Mouse (Mus musculus): ENCODE data around the gene Itpr3. TPM values are rescaled to one million over a fixed set of nuclear protein-coding genes. Genes with fewer than 3 reads are reported as not detected.
A peak's percentile ranks its signal among the peaks of the same experiment; 100 is the strongest.

The Itpr3 gene
- polyA plus RNA-seq, 1 experiment from 2014 or later: 16.5 TPM

- Histone ChIP-seq H3K9ac (ENCODE audit: low read length) (no peak overlapping the region), H3K27ac (ENCODE audit: low read depth) (0 out of 2 replicates have a peak overlapping the region, but pooled peaks have one; percentile 22), H3K4me1 (replicated peaks; ENCODE audit: control insufficient read depth, insufficient read depth, low read length) (peaks cover 21% of the 10 kb centered on the region), H3K9me3 (ENCODE audit: control insufficient read depth, low read length) (no peaks in the 10 kb centered on the region), H3K36me3 (ENCODE audit: control insufficient read depth, insufficient read depth, low read length) (peaks cover 49% of the 10 kb centered on the region), H3K4me2 (ENCODE audit: low read length) (no peak overlapping the region), H3K4me3 (ENCODE audit: low read depth, low read length) (no peak overlapping the region), H3K27me3 (replicated peaks; ENCODE audit: control insufficient read depth, insufficient read depth, low read length) (no peaks in the 10 kb centered on the region)
- no peak for ATAC-seq (replicated peaks; ENCODE audit: low FRiP score, low TSS enrichment, low read depth)
- 44% methylated on average over 14 of the region's 14 CpGs for WGBS
- DNase-seq (ENCODE audit: low spot score): no peak
These were observed 64.2 kb downstream of the Itpr3 start for GRCm38 (mm10) chr17:27121266-27121665.

GRCm38 (mm10) chr17:27121781-27122180 is 64.7 kb downstream of the Itpr3 start:
- no peak overlapping the region for H3K4me2 ChIP-seq (ENCODE audit: low read length)
- H3K9me3 ChIP-seq (ENCODE audit: control insufficient read depth, low read length): no peaks in the 10 kb centered on the region
- H3K27ac ChIP-seq (ENCODE audit: low read depth): no peak overlapping the region
- DNase-seq (ENCODE audit: low spot score): no peak
- H3K36me3 ChIP-seq (ENCODE audit: control insufficient read depth, insufficient read depth, low read length): peaks cover 49% of the 10 kb centered on the region
- ATAC-seq (replicated peaks; ENCODE audit: low FRiP score, low TSS enrichment, low read depth): 0 out of 2 replicates have a peak, but pooled peaks have one; percentile 48
- 75% methylated on average over 7 of the region's 7 CpGs for WGBS
- no peak overlapping the region for H3K9ac ChIP-seq (ENCODE audit: low read length)
- no peak overlapping the region for H3K4me3 ChIP-seq (ENCODE audit: low read depth, low read length)
- H3K27me3 ChIP-seq (replicated peaks; ENCODE audit: control insufficient read depth, insufficient read depth, low read length): no peaks in the 10 kb centered on the region
- peaks cover 26% of the 10 kb centered on the region for H3K4me1 ChIP-seq (replicated peaks; ENCODE audit: control insufficient read depth, insufficient read depth, low read length)

DNA sequence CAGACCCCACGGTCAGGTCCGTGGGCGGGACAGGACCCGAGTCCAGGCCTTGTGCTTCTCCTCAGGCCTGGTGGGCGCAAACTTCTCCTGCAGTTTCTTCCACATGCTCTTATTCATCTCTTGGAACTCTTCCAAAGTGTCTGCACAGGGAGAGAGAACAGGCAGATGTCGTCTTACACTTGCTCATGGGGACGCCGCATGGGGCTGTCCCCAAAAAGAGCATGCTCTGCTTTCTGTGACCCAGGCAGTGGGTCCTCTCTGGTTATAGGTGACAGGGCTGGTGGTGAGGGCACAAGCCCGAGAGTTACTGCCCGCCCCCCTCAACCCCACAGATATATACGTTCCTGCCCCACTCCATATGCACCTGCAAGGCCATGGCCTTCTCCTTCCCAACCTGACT is 65.6 kb downstream of the Itpr3 start:
- Histone ChIP-seq H3K4me2 (ENCODE audit: low read length) (no peak overlapping the region), H3K9me3 (ENCODE audit: control insufficient read depth, low read length) (no peaks in the 10 kb centered on the region), H3K36me3 (ENCODE audit: control insufficient read depth, insufficient read depth, low read length) (peaks cover 51% of the 10 kb centered on the region), H3K9ac (ENCODE audit: low read length) (no peak overlapping the region), H3K4me3 (ENCODE audit: low read depth, low read length) (no peak overlapping the region), H3K4me1 (replicated peaks; ENCODE audit: control insufficient read depth, insufficient read depth, low read length) (peaks cover 31% of the 10 kb centered on the region), H3K27me3 (replicated peaks; ENCODE audit: control insufficient read depth, insufficient read depth, low read length) (no peaks in the 10 kb centered on the region), H3K27ac (ENCODE audit: low read depth) (no peak overlapping the region)
- DNase-seq (ENCODE audit: low spot score): no peak
- ATAC-seq (replicated peaks; ENCODE audit: low FRiP score, low TSS enrichment, low read depth): no peak
- WGBS: 64% methylated on average over 11 of the region's 11 CpGs

- DNase-seq (ENCODE audit: low spot score): no peak
- WGBS: 93% methylated on average over 2 of the region's 2 CpGs
- H3K36me3 ChIP-seq (ENCODE audit: control insufficient read depth, insufficient read depth, low read length): peaks cover 51% of the 10 kb centered on the region
- H3K9ac ChIP-seq (ENCODE audit: low read length): no peak overlapping the region
- H3K4me2 ChIP-seq (ENCODE audit: low read length): no peak overlapping the region
- no peak overlapping the region for H3K4me3 ChIP-seq (ENCODE audit: low read depth, low read length)
- H3K27ac ChIP-seq (ENCODE audit: low read depth): no peak overlapping the region
- H3K9me3 ChIP-seq (ENCODE audit: control insufficient read depth, low read length): no peaks in the 10 kb centered on the region
- ATAC-seq (replicated peaks; ENCODE audit: low FRiP score, low TSS enrichment, low read depth): no peak
- H3K4me1 ChIP-seq (replicated peaks; ENCODE audit: control insufficient read depth, insufficient read depth, low read length): peaks cover 31% of the 10 kb centered on the region
- H3K27me3 ChIP-seq (replicated peaks; ENCODE audit: control insufficient read depth, insufficient read depth, low read length): no peaks in the 10 kb centered on the region
These were observed 66.0 kb downstream of the Itpr3 start for GRCm38 (mm10) chr17:27123103-27123502.

DNA sequence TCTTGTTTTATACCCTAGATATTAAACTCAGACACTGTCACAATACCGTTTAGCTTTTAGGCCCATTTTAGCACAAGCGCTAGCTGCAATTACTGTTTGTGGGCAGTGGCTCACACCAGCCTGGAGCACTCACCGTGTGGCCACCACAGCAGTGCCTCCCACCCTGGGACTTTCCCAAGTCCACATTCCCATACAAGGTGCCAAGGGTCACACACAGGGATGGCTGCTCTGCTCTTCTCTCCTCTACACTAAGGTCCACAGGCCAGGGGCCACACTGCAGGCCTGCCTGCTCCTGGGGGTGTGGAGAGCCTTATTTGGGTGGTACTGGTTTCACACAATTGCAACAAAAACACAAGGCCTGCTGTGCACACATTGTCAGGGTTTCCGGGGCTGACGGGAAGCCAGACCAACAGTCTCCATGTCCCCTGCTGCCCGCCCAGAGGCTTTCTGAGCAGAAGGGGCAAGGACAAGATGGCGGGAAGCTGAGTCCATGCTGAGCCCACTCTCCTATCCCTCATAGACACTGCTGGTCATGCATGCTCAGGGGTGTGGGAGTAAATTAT is 66.8 kb downstream of the Itpr3 start:
- no peaks in the 10 kb centered on the region for H3K27me3 ChIP-seq (replicated peaks; ENCODE audit: control insufficient read depth, insufficient read depth, low read length)
- no peak overlapping the region for H3K27ac ChIP-seq (ENCODE audit: low read depth)
- H3K36me3 ChIP-seq (ENCODE audit: control insufficient read depth, insufficient read depth, low read length): peaks cover 51% of the 10 kb centered on the region
- peaks cover 31% of the 10 kb centered on the region for H3K4me1 ChIP-seq (replicated peaks; ENCODE audit: control insufficient read depth, insufficient read depth, low read length)
- DNase-seq (ENCODE audit: low spot score): no peak
- WGBS: 91% methylated on average over 7 of the region's 7 CpGs
- ATAC-seq (replicated peaks; ENCODE audit: low FRiP score, low TSS enrichment, low read depth): no peak
- H3K4me3 ChIP-seq (ENCODE audit: low read depth, low read length): no peak overlapping the region
- H3K9ac ChIP-seq (ENCODE audit: low read length): no peak overlapping the region
- H3K9me3 ChIP-seq (ENCODE audit: control insufficient read depth, low read length): no peaks in the 10 kb centered on the region
- no peak overlapping the region for H3K4me2 ChIP-seq (ENCODE audit: low read length)

GRCm38 (mm10) chr17:27125185-27125584 is 68.1 kb downstream of the Itpr3 start:
- Histone ChIP-seq H3K9ac (ENCODE audit: low read length) (no peak overlapping the region), H3K36me3 (ENCODE audit: control insufficient read depth, insufficient read depth, low read length) (peaks cover 47% of the 10 kb centered on the region), H3K4me2 (ENCODE audit: low read length) (no peak overlapping the region), H3K27me3 (replicated peaks; ENCODE audit: control insufficient read depth, insufficient read depth, low read length) (no peaks in the 10 kb centered on the region), H3K4me1 (replicated peaks; ENCODE audit: control insufficient read depth, insufficient read depth, low read length) (peaks cover 29% of the 10 kb centered on the region), H3K4me3 (ENCODE audit: low read depth, low read length) (no peak overlapping the region), H3K27ac (ENCODE audit: low read depth) (no peak overlapping the region), H3K9me3 (ENCODE audit: control insufficient read depth, low read length) (no peaks in the 10 kb centered on the region)
- DNase-seq (ENCODE audit: low spot score): peak; percentile 90
- 32% methylated on average over 12 of the region's 12 CpGs for WGBS
- peak; percentile 40; the same call in 1 of the 2 replicates for ATAC-seq (replicated peaks; ENCODE audit: low FRiP score, low TSS enrichment, low read depth)

- Histone ChIP-seq H3K36me3 (ENCODE audit: control insufficient read depth, insufficient read depth, low read length) (peaks cover 47% of the 10 kb centered on the region), H3K9me3 (ENCODE audit: control insufficient read depth, low read length) (no peaks in the 10 kb centered on the region), H3K9ac (ENCODE audit: low read length) (no peak overlapping the region), H3K27me3 (replicated peaks; ENCODE audit: control insufficient read depth, insufficient read depth, low read length) (no peaks in the 10 kb centered on the region), H3K4me1 (replicated peaks; ENCODE audit: control insufficient read depth, insufficient read depth, low read length) (peaks cover 30% of the 10 kb centered on the region), H3K4me2 (ENCODE audit: low read length) (no peak overlapping the region), H3K4me3 (ENCODE audit: low read depth, low read length) (no peak overlapping the region), H3K27ac (ENCODE audit: low read depth) (no peak overlapping the region)
- no peak for DNase-seq (ENCODE audit: low spot score)
- ATAC-seq (replicated peaks; ENCODE audit: low FRiP score, low TSS enrichment, low read depth): no peak
- WGBS: 88% methylated on average over 11 of the region's 11 CpGs
These were observed 68.6 kb downstream of the Itpr3 start for GRCm38 (mm10) chr17:27125669-27126202.

GRCm38 (mm10) chr17:27126974-27127373 is 69.9 kb downstream of the Itpr3 start:
- no peak overlapping the region for H3K27ac ChIP-seq (ENCODE audit: low read depth)
- DNase-seq (ENCODE audit: low spot score): no peak
- H3K9me3 ChIP-seq (ENCODE audit: control insufficient read depth, low read length): no peaks in the 10 kb centered on the region
- H3K4me3 ChIP-seq (ENCODE audit: low read depth, low read length): no peak overlapping the region
- no peak overlapping the region for H3K4me2 ChIP-seq (ENCODE audit: low read length)
- 71% methylated on average over 10 of the region's 10 CpGs for whole genome bisulfite sequencing
- peaks cover 41% of the 10 kb centered on the region for H3K36me3 ChIP-seq (ENCODE audit: control insufficient read depth, insufficient read depth, low read length)
- no peak for ATAC-seq (replicated peaks; ENCODE audit: low FRiP score, low TSS enrichment, low read depth)
- H3K9ac ChIP-seq (ENCODE audit: low read length): no peak overlapping the region
- peaks cover 20% of the 10 kb centered on the region for H3K4me1 ChIP-seq (replicated peaks; ENCODE audit: control insufficient read depth, insufficient read depth, low read length)
- H3K27me3 ChIP-seq (replicated peaks; ENCODE audit: control insufficient read depth, insufficient read depth, low read length): no peaks in the 10 kb centered on the region

- peaks cover 30% of the 10 kb centered on the region for H3K4me1 ChIP-seq (replicated peaks; ENCODE audit: control insufficient read depth, insufficient read depth, low read length)
- 94% methylated on average over 5 of the region's 5 CpGs for WGBS
- no peak overlapping the region for H3K4me3 ChIP-seq (ENCODE audit: low read depth, low read length)
- no peaks in the 10 kb centered on the region for H3K27me3 ChIP-seq (replicated peaks; ENCODE audit: control insufficient read depth, insufficient read depth, low read length)
- DNase-seq (ENCODE audit: low spot score) (no peak), ATAC-seq (replicated peaks; ENCODE audit: low FRiP score, low TSS enrichment, low read depth) (no peak)
- no peak overlapping the region for H3K9ac ChIP-seq (ENCODE audit: low read length)
- H3K9me3 ChIP-seq (ENCODE audit: control insufficient read depth, low read length): no peaks in the 10 kb centered on the region
- H3K27ac ChIP-seq (ENCODE audit: low read depth): no peak overlapping the region
- peaks cover 31% of the 10 kb centered on the region for H3K36me3 ChIP-seq (ENCODE audit: control insufficient read depth, insufficient read depth, low read length)
- H3K4me2 ChIP-seq (ENCODE audit: low read length): no peak overlapping the region
These were observed 71.1 kb downstream of the Itpr3 start for GRCm38 (mm10) chr17:27128189-27128588.

Data from intestine, embryonic 14.5 days (tissue).